Mouse (Mus musculus) lung, postnatal 0 days (tissue): Measurements from ENCODE around the gene Mprip. TPM values are rescaled to one million over a fixed set of nuclear protein-coding genes. Genes with fewer than 3 reads are reported as not detected.
"Not testable (repeated sequence)": the region's sequence is repeated elsewhere in the genome, so short reads cannot be mapped to it uniquely, and the experiment has no call there.

ENCODE experiments used
- ATAC-seq: fragments of 200-750 bp; cut with Nextera tagmentation; 2 replicates; pipeline ENCODE4 v1.8.0; 2017; ENCODE audit warnings: moderate library complexity
- DNase-seq: peaks from one replicate; pipeline ENCODE4 v3.0.0-alpha.2; 2016; ENCODE audit warnings: low spot score
- H3K27ac ChIP-seq: fragments of 300-500 bp; sonication (generic); 2 replicates; pipeline ENCODE4 v1.5.1; 2014; ENCODE audit warnings: antibody characterized with exemption, mild to moderate bottlenecking, low read length, mixed read lengths
- H3K27me3 ChIP-seq: fragments of 300-500 bp; sonication (generic); replicated peaks from 2 replicates; pipeline ENCODE4 v1.6.1; 2014; ENCODE audit warnings: low read length, mixed read lengths; ENCODE audit not compliant: insufficient read depth
- H3K36me3 ChIP-seq: fragments of 300-500 bp; sonication (generic); 2 replicates; pipeline ENCODE4 v1.6.1; 2014; ENCODE audit warnings: low read length, mixed read lengths; ENCODE audit not compliant: insufficient read depth
- H3K4me1 ChIP-seq: fragments of 300-500 bp; sonication (generic); 2 replicates; pipeline ENCODE4 v1.6.1; 2014; ENCODE audit warnings: antibody characterized with exemption, low read depth, low read length, mixed read lengths; ENCODE audit not compliant: insufficient read depth
- H3K4me2 ChIP-seq: fragments of 300-500 bp; sonication (generic); replicated peaks from 2 replicates; pipeline ENCODE4 v1.6.1; 2014; ENCODE audit warnings: low read depth, mild to moderate bottlenecking, low read length, moderate library complexity, mixed read lengths
- H3K4me3 ChIP-seq: fragments of 300-500 bp; sonication (generic); 2 replicates; pipeline ENCODE4 v1.5.1; 2014; ENCODE audit warnings: low read depth, low read length
- H3K9ac ChIP-seq: fragments of 300-500 bp; sonication (generic); replicated peaks from 2 replicates; pipeline ENCODE4 v1.6.1; 2014; ENCODE audit warnings: low read depth, mild to moderate bottlenecking
- H3K9me3 ChIP-seq: fragments of 300-500 bp; sonication (generic); 2 replicates; pipeline ENCODE4 v1.6.1; 2016; ENCODE audit warnings: low read length, mixed read lengths
- CTCF ChIP-seq: IDR thresholded peaks from 2 replicates; pipeline ENCODE4 v1.5.1; 2016; ENCODE audit warnings: antibody characterized with exemption, mild to moderate bottlenecking
- EP300 ChIP-seq: IDR thresholded peaks from 2 replicates; pipeline ENCODE4 v1.6.1; 2016; ENCODE audit warnings: antibody characterized with exemption, mild to moderate bottlenecking, control low read depth
- WGBS: fragments of 180-500 bp; shearing (Covaris S2); extraction: QIAGEN DNeasy Blood & Tissue Kit; methylation state at CpG from one replicate; pipeline ENCODE4 v1.1.7; 2014; 5-methylcytosine and 5-hydroxymethylcytosine counted together
- polyA plus RNA-seq: library from polyadenylated mRNA; unstranded; fragments of >200 nt; fragmentation: Nextera tagmentation; extraction: Ambion mirVana; gene quantifications from 2 replicates; pipeline ENCODE4 v1.2.1, GENCODE M21; 2015

Gene Mprip
- polyA plus RNA-seq, 1 experiment from 2014 or later: 88.0 TPM

- WGBS: 54% methylated on average over 5 of the region's 5 CpGs
- Histone ChIP-seq H3K4me3 (no peak overlapping the region), H3K27me3 (no peaks in the 10 kb centered on the region), H3K9ac (no peak overlapping the region), H3K4me1 (peaks cover 13% of the 10 kb centered on the region; the same call in 1 of the 2 replicates), H3K36me3 (no peaks in the 10 kb centered on the region), H3K4me2 (no peak overlapping the region), H3K27ac (no peak overlapping the region), H3K9me3 (no peaks in the 10 kb centered on the region)
- DNase-seq (no peak), ATAC-seq (no peak)
- TF ChIP-seq CTCF (0 out of 2 replicates have a peak, but pooled peaks have one; percentile 7), EP300 (no peak)
Measured at GRCm38 (mm10) chr11:59719185-59719584, 58.1 kb downstream of the Mprip start.

DNA sequence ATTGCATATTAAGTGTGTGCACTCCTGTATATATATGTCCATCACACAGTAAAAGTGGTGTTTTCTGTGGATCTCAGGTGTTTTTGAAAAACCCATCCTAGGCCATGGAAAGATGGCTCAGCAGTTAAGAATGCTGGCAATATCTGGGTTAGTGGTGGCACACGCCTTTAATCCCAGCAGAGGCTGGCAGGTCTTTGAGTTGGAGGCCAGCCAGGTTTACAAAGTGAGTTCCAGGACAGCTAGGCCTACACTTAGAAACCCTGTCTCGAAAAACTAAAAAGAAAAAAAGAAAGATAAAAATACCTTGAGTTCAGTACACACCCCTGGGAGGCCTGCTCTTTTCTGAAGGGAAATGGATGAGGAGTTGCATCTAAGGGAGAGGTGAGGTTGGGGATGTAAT is 60.3 kb downstream of the Mprip start:
- Histone ChIP-seq H3K4me1 (peaks cover 11% of the 10 kb centered on the region; the same call in 1 of the 2 replicates), H3K9me3 (no peaks in the 10 kb centered on the region), H3K27me3 (no peaks in the 10 kb centered on the region), H3K27ac (no peak overlapping the region), H3K4me3 (no peak overlapping the region), H3K4me2 (no peak overlapping the region), H3K36me3 (no peaks in the 10 kb centered on the region), H3K9ac (no peak overlapping the region)
- TF ChIP-seq EP300 (no peak), CTCF (no peak)
- DNase-seq: peak; percentile 51
- 21% methylated on average over 2 of the region's 2 CpGs for WGBS
- ATAC-seq: no peak; the same call in 1 of the 2 replicates

DNA sequence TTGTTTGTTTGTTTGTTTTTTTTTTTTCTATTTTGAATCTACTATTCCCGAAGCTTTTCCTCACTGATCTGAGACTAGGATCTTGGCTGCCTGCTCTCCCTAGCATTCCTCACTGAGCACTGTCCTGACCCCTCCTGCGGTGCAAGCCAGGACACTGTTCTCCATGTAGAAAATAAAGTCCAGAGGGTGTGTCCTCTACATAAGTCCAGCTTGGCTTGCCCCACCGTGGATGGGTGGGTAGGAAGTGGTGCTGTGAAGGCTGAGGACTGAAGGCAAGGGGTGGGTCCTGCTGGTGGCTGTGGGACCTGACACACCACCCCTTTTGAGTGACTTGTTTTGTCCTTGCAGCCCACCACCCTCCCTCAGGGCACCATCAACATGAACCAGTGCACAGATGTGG is 66.1 kb downstream of the Mprip start:
- Histone ChIP-seq H3K36me3 (0 out of 2 replicates have a peak, but pooled peaks cover 10% of the 10 kb centered on the region), H3K27ac (no peak overlapping the region), H3K4me3 (no peak overlapping the region), H3K4me2 (no peak overlapping the region), H3K4me1 (peaks cover 7% of the 10 kb centered on the region; the same call in 1 of the 2 replicates), H3K27me3 (no peaks in the 10 kb centered on the region), H3K9me3 (no peaks in the 10 kb centered on the region), H3K9ac (no peak overlapping the region)
- DNase-seq (no peak), ATAC-seq (0 out of 2 replicates have a peak, but pooled peaks have one; percentile 23)
- TF ChIP-seq CTCF (no peak), EP300 (no peak)
- 57% methylated on average over 3 of the region's 3 CpGs for WGBS

DNA sequence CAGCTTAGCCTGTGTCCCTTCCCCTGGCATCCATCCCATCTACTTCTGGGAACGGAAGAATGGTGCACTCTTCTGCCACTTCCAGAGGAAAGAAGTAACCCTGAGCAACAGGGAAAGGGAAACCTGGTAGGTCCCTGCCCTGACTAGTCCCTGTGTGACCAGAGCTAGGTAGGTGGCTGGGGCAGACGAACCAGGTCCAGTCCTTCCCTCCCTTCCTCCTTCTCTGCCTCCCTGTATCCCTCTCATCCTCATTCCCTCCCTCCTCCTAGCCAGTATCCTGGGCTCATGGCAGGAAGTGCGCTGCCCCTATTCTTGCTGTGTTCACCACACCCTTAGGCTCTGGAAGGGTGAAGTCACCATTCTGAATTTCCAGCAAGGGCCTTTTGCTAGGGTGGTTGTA is 70.7 kb downstream of the Mprip start:
- H3K4me3 ChIP-seq: no peak overlapping the region
- WGBS: 48% methylated on average over 3 of the region's 3 CpGs

DNA sequence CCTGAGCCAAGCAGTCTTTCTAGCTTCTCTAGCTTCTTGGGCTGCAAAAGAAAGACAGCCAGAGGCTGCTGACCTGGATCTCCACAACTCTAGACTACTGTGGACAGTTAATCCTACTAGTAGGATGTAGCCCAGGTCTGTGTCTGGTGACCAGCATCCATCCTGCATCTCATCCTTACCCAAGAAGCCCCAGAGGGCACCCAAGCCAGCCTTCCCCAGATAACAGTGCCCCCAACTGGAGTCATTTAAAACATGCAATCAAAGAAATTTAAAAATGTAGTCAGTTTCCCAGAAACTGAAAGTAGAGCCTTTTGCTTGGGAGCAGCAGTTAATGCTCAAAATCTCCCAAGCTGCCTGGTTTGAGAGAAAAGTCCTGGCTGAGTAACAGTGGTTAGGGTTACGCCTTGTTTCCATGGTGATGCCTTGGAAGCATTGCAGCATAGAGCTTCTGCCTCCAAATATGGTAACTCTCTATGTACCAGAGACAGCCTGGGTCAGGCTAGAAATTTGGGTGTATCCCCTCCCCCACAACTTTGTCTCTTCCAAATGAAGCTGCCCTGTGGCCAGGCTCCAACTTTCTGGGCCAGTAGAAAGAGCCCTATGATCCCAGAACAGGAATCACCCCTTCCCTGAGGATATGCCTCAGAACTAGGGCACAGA is 71.4 kb downstream of the Mprip start:
- WGBS: 37% methylated on average over 1 of the region's 1 CpGs
- Histone ChIP-seq H3K9ac (no peak overlapping the region), H3K4me1 (peaks cover 10% of the 10 kb centered on the region; the same call in 1 of the 2 replicates), H3K27me3 (no peaks in the 10 kb centered on the region), H3K9me3 (no peaks in the 10 kb centered on the region), H3K4me3 (no peak overlapping the region), H3K4me2 (no peak overlapping the region), H3K27ac (peak overlapping the region; percentile 69), H3K36me3 (peaks cover 25% of the 10 kb centered on the region; the same call in 1 of the 2 replicates)
- DNase-seq: peak; percentile 94
- ATAC-seq: peak; percentile 94
- peak; percentile 50; the same call in 1 of the 2 replicates for TF ChIP-seq EP300
- peak; percentile 48 for TF ChIP-seq CTCF

More for the DNA sequence above, 70.7 kb downstream of the Mprip start:
- DNase-seq (no peak), ATAC-seq (no peak)
- TF ChIP-seq CTCF (no peak), EP300 (no peak)
- Histone ChIP-seq H3K9ac (no peak overlapping the region), H3K27ac (peak overlapping the region; percentile 69), H3K36me3 (0 out of 2 replicates have a peak, but pooled peaks cover 19% of the 10 kb centered on the region), H3K4me2 (no peak overlapping the region), H3K4me1 (peaks cover 10% of the 10 kb centered on the region; the same call in 1 of the 2 replicates), H3K9me3 (no peaks in the 10 kb centered on the region), H3K27me3 (no peaks in the 10 kb centered on the region)

GRCm38 (mm10) chr11:59733600-59733999 is 72.5 kb downstream of the Mprip start:
- H3K9ac ChIP-seq, H3K4me1 ChIP-seq, DNase-seq, H3K4me2 ChIP-seq, ATAC-seq, H3K9me3 ChIP-seq, H3K27ac ChIP-seq, H3K27me3 ChIP-seq, H3K4me3 ChIP-seq: not testable (repeated sequence)
- peak; percentile 57 for TF ChIP-seq CTCF
- peaks cover 27% of the 10 kb centered on the region; the same call in 1 of the 2 replicates for H3K36me3 ChIP-seq
- WGBS: 74% methylated on average over 5 of the region's 5 CpGs
